Mouse (Mus musculus) layer of hippocampus, postnatal 25 days (tissue): ENCODE data around the gene Pakap. TPM values are rescaled to one million over a fixed set of nuclear protein-coding genes. Genes with fewer than 3 reads are reported as not detected.
"Not testable (repeated sequence)": the region's sequence is repeated elsewhere in the genome, so short reads cannot be mapped to it uniquely, and the experiment has no call there.

ENCODE experiments used
- DNase-seq, 2 experiments: peaks; one replicate each; pipeline ENCODE4 v3.0.0; 2022; ENCODE audit warnings: mixed read lengths in 2 of 2, low spot score in 1 of 2; ENCODE audit errors: extremely low spot score in 1 of 2
- total RNA-seq, 2 experiments: library from RNA; stranded (reverse); gene quantifications; 2 replicates each; pipeline ENCODE4 v1.2.3; 2021

Gene Pakap
- total RNA-seq, 2 experiments from 2014 or later = 23.4 to 28.3 TPM

- no peak for DNase-seq
These were observed 287.4 kb downstream of the Pakap start for GRCm38 (mm10) chr4:57855281-57855941.

DNA sequence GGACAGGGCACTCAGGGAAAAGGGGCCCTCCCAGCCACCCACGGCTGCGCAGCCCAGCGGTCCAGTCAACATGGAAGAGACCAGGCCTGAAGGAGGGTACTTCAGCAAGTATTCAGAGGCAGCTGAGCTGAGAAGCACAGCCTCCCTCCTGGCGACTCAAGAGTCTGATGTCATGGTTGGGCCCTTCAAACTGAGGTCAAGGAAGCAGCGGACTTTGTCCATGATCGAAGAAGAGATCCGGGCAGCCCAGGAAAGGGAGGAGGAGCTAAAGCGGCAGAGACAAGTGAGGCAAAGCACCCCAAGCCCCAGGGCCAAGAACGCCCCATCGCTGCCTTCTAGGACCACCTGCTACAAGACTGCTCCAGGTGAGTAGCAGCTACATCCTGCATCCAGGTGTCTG is 288.7 kb downstream of the Pakap start:
- no peak for DNase-seq

DNA sequence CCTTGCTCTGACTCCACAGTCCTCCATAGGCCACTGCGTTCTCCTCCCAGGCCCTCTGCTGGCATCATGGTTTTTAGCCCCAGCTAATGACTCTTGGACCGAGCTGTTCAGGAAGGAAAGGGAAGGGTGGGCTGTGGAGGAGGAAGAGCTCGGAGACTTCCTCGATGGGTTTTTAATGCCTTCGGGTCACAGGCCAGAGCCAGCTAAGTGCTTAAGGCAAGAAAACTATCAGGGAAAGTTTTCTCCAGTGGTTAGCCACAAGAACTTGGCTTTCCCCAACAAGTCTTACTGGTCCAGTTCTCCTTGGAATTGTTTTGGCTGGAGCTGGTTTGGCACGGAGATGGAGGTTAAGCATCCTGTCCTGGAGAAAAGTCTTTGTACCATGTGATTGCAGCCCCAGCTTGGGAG is 292.2 kb downstream of the Pakap start:
- DNase-seq = no peak

GRCm38 (mm10) chr4:57861166-57861565 is 293.2 kb downstream of the Pakap start:
- DNase-seq = no peak

DNA sequence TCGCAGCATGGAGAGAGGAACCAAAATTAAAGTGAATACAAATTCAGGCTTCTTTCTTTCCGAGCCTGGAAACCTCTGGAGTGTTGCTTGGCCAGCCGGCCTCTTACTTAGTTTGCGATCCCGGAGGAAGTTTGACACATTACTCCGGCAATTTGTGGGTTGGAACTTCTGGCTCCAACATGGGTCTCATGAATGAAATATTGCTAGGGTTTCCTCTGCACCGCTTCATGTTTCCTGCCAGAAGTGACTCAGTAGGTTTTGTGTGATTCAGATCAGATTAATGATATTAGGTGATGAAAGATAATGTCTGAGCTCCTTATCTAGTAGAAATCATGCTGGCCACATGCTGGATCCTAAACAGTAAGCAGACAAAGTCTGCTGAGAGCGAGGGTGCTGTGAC is 293.9 kb downstream of the Pakap start:
- DNase-seq = no peak

- DNase-seq = no peak
These were observed 294.4 kb downstream of the Pakap start for GRCm38 (mm10) chr4:57862269-57862986.

GRCm38 (mm10) chr4:57866088-57866487 is 298.1 kb downstream of the Pakap start:
- no peak for DNase-seq

GRCm38 (mm10) chr4:57866990-57867389 is 299.0 kb downstream of the Pakap start:
- DNase-seq = no peak

DNA sequence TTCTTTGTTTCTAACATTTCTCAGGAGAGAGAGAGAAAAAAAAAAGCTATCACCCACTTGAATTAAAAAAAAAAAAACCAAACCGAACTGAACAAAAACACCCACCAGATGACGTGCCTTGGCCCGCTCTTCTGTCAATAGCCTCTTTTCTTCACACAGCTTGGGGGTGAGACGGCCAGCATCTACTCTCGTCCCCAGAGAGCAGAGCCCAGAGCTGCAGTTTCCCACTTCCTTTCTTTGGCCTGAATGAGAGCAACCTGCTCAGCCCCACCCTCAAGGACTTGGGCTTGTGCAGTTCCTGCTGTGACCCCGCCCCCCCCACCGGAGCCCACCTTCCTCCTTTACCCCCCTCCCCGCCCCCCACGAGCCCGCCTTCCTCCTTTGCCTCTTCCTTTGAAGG is 299.5 kb downstream of the Pakap start:
- no peak for DNase-seq

DNA sequence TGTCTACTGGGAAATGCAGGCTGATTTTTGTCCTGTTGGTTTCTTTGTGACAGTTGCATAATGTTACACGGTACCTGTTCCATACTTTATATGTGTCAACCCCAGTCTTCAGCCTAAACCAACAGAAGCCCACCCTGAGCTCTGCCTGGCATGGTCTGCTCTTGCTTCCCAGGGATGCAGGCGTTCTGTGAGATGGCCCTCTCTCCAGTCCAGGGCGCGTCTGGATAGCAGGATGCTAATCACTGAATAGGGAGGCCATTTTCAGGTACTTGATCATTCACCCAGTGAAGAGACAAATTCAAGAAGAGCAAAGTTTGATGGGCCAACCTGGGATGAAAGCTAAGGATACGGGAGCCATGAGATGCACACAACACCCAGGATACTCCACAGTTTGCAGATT is 311.2 kb downstream of the Pakap start:
- no peak for DNase-seq

GRCm38 (mm10) chr4:57879804-57880357 is 311.9 kb downstream of the Pakap start:
- DNase-seq = peak; percentile 68 to 94

DNA sequence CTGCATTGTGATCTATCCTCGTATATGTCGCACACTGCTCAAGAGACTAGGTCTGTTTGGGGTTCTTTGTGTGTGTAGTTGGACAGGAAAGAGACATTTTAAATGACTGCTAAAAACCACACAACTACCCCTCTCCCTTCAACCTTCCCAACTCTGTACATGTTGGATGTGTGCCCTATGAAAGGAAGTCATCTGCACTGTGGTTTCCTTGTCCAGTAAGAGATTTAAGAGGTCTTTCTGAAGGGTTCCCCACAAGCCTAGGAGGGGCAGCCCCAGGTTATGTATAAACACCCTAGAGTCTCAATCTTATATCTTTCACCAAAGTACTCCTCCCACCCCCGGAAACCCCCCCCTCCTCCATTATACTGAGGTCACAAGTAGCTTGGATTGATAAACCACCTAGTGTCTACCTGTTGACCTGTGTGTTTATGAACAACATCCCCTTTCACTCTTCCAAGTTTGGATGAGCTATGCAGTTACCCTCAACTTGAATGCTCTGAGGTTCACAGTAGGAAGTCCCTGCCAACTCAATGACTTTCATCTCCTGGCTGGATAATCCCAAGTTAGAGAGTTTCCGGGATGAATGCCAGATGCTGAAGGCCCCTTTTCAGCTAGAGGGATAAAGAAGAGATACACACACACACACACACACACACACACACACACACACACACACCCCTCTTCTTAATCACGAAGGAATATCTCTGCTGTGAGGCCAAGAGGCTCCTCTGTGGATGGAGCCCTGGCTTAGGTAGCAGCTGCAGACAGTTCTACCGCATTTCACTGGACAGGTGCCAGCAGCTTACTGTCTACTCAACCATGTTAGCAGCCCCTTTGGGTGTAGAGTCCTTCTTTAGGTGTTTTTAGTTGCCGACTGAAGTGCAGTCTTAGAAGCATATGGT is 315.8 kb downstream of the Pakap start:
- no peak for DNase-seq

- DNase-seq = no peak
These were observed 316.5 kb downstream of the Pakap start for GRCm38 (mm10) chr4:57884511-57884910.

- no peak for DNase-seq
These were observed 317.2 kb downstream of the Pakap start for GRCm38 (mm10) chr4:57885186-57885585.

DNA sequence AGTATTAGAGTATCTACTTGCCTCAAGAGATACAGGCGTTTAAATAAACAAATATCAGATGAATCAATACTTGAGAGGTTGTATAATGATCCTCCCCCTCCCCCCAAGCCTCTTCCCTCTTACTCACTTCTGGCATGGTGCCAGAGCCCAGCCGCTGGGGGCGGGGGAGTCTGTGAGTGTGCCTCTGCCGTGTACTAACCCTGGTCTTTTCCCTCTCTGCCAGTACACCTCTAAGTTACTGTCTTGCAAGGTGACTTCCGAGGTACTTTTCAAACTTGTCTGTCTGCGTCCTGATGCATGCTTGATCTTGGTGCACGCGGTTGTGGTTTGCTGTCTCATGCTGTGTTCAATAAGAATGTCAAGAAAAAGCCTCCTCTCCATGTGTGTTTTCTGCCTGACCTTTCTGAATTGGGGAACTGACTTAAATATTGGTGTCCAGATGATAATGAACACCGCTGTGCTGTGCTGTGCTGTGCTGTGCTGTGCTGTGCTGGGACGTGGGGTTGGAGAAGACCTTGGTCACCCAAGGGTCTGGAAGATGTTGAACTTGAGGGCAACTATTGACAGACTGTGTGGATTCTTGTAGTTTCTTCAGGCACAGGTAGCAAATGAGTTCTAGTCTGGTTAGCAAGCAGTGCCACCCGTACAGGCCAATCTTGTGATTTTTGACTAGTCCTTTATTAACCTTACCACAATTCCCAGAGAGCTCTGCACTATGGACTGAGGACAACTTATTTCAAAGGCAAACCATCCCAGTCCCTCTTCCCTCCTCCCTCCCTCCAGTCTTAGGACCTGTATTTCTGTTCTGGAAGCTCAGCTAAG is 318.3 kb downstream of the Pakap start:
- DNase-seq = no peak

GRCm38 (mm10) chr4:57886888-57887230 is 318.9 kb downstream of the Pakap start:
- DNase-seq = no peak

DNA sequence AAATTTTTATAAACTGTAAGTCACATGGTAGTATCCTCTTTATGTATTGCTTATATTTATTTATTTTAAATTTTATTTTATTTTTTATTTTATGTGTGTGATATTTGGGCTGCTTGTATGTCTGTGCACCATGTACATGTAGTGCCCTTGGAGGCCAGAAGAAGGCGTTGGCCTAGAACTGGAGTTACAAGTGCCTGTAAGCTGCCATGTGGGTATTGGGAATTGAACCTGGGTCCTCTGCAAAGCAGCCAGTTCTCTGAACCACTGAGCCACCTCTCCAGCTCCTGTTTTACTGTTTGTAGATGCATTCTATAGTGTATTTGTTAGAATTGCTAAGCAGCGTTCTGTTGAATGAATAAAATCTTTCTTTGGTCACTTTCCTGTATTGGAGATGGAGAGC is 320.3 kb downstream of the Pakap start:
- DNase-seq = no peak

GRCm38 (mm10) chr4:57888978-57889377 is 321.0 kb downstream of the Pakap start:
- not testable (repeated sequence) for DNase-seq

DNA sequence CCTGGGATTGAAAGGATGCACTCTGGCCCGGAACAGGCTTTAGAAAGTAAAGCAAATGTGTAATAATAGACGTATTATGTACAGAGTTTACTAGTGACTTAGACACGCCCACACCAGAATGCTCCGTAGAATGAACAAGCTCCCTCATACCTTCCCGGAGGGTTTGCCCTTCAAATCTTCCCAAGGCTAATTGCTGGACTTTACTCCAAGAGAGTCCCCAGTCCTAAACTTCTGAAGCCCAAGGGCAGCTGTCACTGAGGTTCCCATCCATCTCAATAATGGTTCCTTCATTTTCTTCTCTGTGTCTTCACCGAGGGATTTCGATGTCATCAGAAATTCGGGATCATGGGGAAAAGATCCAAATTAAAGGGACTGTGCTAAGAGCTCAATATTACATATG is 321.8 kb downstream of the Pakap start:
- no peak for DNase-seq

- peak in 1 of 2 experiments; percentile 2 for DNase-seq
These were observed 324.1 kb downstream of the Pakap start for GRCm38 (mm10) chr4:57892001-57892586.
